Mouse (Mus musculus) ES-Bruce4 (cell line): ENCODE results near the gene Akap8.

Experiments used
- CTCF ChIP-seq: IDR thresholded peaks from one replicate; pipeline ENCODE4 v1.8.1; 2011; ENCODE audit warnings: low read depth, low read length
- EP300 ChIP-seq: IDR thresholded peaks from 2 replicates; pipeline ENCODE4 v1.6.1; 2011; ENCODE audit warnings: low read depth, low read length; ENCODE audit not compliant: insufficient read depth
- POLR2A ChIP-seq: IDR thresholded peaks from one replicate; pipeline ENCODE4 v1.8.1; 2011; ENCODE audit warnings: low read length; ENCODE audit not compliant: insufficient read depth

- TF ChIP-seq CTCF (no peak), POLR2A (no peak), EP300 (no peak)
These were observed 63.1 kb downstream of the Akap8 start for GRCm38 (mm10) chr17:32257944-32258343.
